Mouse (Mus musculus) G1E (cell line): ENCODE results near the gene Pik3r1.

Experiments used
- CTCF ChIP-seq: IDR thresholded peaks from 2 replicates; pipeline ENCODE4 v1.5.1; 2012; ENCODE audit warnings: low read depth, low read length, inconsistent platforms, mixed read lengths
- GATA1 ChIP-seq: IDR thresholded peaks from 2 replicates; pipeline ENCODE4 v1.6.1; 2012; ENCODE audit warnings: borderline replicate concordance, low read length, inconsistent platforms, mixed read lengths
- GATA2 ChIP-seq: IDR thresholded peaks from 2 replicates; pipeline ENCODE4 v1.6.1; 2012; ENCODE audit warnings: low read depth, low read length, inconsistent platforms, borderline replicate concordance
- POLR2AphosphoS5 ChIP-seq: IDR thresholded peaks from 2 replicates; pipeline ENCODE4 v1.6.1; 2012; ENCODE audit warnings: low read depth, low read length, inconsistent platforms; ENCODE audit not compliant: insufficient replicate concordance
- TAL1 ChIP-seq: conservative IDR thresholded peaks from 2 replicates; pipeline ENCODE4 v1.6.1; 2012; ENCODE audit warnings: low read depth, low read length, inconsistent platforms, mixed read lengths

DNA sequence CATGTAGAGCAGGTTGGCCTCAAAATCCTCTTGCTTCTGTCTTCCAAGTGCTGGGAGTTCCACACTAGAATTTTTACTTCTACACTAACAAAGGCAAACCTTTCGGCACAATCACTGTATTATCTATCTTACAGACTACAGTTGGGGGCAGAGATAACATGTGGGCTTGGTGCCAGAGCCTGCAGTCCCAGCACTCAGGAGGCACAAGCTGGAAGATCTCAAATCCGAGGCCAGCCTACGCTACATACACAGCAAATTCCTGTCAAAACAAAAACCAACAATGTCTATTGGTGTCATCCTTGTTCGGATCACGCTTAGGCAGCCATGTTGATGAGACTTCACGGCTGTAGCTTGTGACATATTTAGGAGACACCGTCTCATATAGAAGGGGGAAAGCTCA, 36.2 kb downstream of the Pik3r1 start:
- TF ChIP-seq CTCF = no peak
- no peak for TF ChIP-seq GATA1
- no peak for TF ChIP-seq TAL1
- TF ChIP-seq GATA2 = no peak
- no peak for TF ChIP-seq POLR2AphosphoS5
